Mouse (Mus musculus): Measurements from ENCODE around the gene Dmp1.

Gene Dmp1

GRCm38 (mm10) chr5:104261908-104262461 lies 59.6 kb downstream of the Dmp1 start:
- no peak for DNase-seq (ENCODE audit: extremely low spot score)

DNA sequence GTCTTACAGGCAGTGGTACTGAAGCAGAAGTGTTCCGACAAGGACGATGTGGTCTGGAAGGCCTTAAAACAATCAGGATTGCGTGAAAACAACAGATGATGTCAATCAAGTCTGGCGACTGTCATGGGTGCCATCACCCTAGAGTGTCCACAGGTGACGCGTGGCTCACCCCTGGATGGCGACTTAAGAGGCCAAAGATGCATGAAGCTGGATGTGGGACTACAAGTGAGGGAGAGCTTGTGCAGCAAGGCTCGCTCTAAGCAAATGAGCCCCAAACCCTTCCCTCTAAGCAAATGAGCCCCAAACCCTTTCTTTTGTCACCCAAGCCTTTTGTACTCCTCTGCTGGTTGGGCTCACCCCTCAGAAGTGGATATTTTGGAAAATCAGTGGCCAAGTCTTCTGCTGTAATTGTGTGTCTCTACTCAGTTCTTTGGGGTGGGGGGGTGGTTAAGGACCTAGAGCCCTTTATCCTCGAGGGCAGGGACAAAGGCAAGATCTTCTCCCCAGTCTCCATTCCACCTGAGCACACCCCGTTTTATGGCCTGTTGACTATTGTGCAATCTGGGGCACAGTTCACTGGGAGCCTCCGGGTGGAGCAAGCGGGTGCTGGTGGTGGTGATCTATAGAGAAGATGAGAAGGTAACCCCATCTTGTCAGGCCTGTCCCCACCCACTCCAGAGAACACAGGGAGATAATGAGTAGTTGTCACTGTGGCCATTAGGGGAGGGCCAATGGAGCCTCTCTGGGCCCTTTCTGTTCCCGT lies 60.8 kb downstream of the Dmp1 start:
- DNase-seq (ENCODE audit: extremely low spot score), result no peak

Data from embryo, embryonic 9.5 days (tissue).